Mouse (Mus musculus) urinary bladder, postnatal 25 days (tissue): ENCODE results near the gene Tmem131.
"Not testable (repeated sequence)": the region's sequence is repeated elsewhere in the genome, so short reads cannot be mapped to it uniquely, and the experiment has no call there.

ENCODE experiments used
- DNase-seq: peaks from one replicate; pipeline ENCODE4 v3.0.0; 2022; ENCODE audit warnings: low spot score

Tmem131 gene

DNA sequence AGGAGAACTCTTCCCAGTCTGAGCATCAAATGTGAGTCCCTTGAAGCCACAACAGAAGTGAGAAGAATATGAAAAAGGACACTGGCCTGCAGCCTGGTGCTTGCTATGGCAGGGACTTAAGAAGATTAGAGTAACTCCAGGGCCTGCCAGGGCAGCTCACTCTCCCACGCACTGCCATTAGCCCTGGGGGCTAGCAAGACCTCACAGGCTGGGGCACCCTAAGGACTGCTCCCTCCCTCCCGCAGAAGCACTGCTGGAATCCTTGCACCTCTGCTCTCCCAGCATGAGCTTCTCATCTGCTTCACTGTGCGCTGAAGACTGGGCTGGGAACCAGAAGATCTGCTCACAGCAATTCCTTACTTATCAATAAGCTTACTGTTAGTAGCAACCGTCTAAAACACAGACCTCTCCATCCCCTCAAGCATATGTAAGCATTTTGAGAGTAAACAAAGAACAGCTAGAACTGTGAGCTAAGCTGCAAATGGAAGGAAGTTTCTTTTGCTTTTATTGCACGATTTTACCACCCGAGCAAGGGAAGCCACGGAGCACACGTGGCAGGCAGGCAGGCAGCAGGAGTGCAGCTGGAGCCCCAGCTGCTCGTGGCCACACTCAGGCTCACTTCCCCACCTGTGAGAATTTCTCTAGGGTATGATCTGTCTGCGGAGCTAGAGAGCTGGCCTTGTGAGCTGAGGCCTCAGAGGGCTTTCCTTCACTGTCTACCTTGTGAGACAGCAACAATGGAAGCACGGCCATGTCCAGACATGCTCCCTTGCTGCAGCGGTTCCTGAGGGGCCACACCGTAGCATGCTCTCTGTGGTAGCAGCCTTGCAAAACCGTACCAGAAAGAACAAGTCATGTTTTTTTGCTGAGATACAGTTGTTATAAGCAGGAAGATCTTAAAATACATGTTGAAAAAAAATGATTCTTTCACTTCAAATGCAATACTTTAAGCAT lies 112.3 kb downstream of the Tmem131 start:
- no peak for DNase-seq

GRCm38 (mm10) chr1:36824356-36824755 lies 119.1 kb downstream of the Tmem131 start:
- DNase-seq: no peak

GRCm38 (mm10) chr1:36821918-36822317 lies 121.5 kb downstream of the Tmem131 start:
- DNase-seq: not testable (repeated sequence)

GRCm38 (mm10) chr1:36815166-36815565 lies 128.3 kb downstream of the Tmem131 start:
- DNase-seq: no peak

GRCm38 (mm10) chr1:36814271-36814903 lies 129.1 kb downstream of the Tmem131 start:
- no peak for DNase-seq

- DNase-seq: no peak
Observed at GRCm38 (mm10) chr1:36813415-36813814, 130.1 kb downstream of the Tmem131 start.

DNA sequence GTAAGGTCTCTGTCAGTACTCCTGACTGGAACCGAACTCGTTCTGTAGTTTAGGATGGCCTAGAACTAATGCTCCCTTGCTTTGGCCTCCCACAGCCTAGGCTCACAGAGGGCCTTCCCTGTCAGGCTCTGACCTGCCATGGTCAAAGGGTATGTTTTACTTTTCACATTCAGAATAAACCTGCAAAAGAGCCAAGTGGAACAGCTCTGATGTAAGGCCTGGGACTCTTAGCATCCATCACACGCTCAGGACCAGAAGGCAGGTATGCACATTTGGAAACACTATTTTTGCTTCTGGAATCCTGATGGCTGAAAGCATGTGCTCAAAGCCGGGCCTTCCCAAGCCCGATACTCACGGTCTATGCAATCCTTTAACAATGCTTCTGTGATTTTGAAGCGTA lies 131.7 kb downstream of the Tmem131 start:
- DNase-seq: no peak

GRCm38 (mm10) chr1:36807782-36808565 lies 135.5 kb downstream of the Tmem131 start:
- DNase-seq: no peak

GRCm38 (mm10) chr1:36807086-36807485 lies 136.4 kb downstream of the Tmem131 start:
- no peak for DNase-seq

DNA sequence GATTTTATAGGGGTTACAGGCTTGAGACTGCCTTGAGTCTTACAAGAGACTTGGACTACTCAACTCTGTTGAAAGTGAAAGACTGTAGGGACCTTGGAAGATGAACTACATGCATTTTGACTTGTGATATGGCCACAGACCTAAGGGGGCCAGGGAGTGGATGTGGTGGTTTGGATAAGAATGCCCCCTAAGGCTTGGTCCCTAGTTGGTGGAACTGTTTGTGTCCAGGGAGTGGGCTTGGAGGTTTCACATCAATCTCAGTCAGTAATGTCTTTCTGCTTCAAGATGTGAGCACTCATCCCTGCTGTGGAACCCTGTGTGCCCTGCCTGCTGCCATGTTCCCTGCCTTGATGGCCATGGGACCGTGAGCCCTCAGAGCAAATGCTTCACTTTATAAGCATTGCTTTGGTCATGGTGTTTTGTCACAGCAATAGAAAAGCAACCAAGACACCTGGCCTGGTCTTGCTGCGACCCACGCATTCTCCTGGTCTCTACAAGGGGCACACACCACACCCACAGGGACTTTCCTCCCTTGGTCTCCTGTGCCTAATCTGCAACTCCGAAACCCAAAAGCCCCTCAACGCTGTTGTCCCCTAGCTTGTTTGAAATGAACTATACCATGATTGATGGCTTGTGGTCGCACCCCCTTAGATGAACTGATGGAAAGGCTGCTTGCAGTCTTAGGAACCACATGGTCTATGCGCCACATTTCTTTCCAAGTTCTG lies 137.1 kb downstream of the Tmem131 start:
- no peak for DNase-seq

- DNase-seq: no peak
Observed at GRCm38 (mm10) chr1:36804833-36805232, 138.6 kb downstream of the Tmem131 start.

GRCm38 (mm10) chr1:36804259-36804658 lies 139.2 kb downstream of the Tmem131 start:
- no peak for DNase-seq

DNA sequence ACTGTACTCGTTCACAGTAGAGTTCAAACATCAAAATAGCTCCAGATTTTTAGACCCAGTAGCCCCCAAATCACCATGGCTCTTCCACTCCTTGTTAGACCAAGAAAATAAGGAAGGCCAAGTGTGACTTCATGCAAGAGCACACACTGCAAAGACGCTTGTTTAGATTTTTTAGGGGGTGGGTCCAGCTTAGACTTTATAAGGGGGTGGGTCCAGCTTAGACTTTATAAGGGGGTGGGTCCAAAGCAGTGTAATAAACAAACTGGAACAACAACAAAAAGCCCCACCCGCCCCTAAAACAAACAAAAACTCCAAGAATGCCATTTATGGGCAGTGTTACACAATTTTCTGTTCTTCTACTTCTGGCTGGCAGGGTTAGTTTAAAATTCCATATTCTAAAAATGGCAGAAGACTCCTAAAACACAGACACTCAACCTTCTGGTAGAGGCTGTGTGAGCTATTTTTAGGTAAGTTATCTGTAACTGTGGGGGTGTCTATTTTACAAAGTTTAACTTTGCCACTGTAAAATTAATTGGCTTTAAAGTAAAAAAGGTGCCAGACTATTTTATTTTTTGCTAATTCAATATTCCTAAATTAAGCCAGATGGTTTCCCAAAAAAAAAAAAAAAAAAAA lies 143.0 kb downstream of the Tmem131 start:
- DNase-seq: no peak

- no peak for DNase-seq
Observed at GRCm38 (mm10) chr1:36797481-36797880, 146.0 kb downstream of the Tmem131 start.

DNA sequence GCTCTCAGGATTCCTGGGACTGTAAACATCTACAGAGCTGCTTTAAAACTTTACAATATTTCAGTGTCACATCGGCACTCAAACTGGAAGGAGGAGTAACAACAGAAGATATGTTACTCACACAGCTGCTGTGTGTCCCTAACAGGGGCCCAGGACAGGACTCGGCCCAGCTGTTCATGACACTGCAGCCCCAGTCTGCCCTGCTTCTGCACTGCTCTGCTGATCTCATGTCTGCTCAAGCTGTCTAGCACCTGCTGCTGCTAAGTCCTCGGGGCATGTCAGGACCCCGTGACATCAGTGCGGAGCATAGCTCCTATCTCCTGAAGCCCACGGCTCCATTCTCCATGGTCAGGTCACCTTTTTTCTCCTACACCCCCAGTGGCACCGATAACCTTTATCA lies 146.8 kb downstream of the Tmem131 start:
- no peak for DNase-seq

- DNase-seq: no peak
Observed at GRCm38 (mm10) chr1:36789416-36789815, 154.1 kb downstream of the Tmem131 start.

- DNase-seq: no peak
Observed at GRCm38 (mm10) chr1:36786377-36786776, 157.1 kb downstream of the Tmem131 start.

DNA sequence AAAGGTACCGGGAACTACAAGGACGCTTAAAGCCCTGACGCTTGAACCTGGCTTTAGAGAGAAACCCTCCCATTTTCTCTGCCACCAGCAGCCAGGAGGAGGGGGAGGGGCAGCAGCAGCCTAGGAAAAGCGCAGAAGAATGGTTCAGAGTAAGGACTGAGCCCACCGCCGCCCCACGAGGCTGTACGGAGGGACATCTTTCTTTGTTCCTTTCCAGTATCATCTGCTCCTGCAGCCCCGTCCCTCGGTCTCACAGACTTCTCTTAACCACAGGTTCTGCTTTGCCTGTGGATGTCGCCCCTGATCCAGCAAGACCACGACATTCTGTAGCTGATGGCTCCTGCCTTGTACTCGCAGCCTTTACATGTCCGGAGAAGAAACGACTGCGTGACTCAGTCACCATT lies 158.2 kb downstream of the Tmem131 start:
- peak; percentile 15 for DNase-seq

GRCm38 (mm10) chr1:36784365-36785134 lies 158.9 kb downstream of the Tmem131 start:
- DNase-seq: peak; percentile 82

DNA sequence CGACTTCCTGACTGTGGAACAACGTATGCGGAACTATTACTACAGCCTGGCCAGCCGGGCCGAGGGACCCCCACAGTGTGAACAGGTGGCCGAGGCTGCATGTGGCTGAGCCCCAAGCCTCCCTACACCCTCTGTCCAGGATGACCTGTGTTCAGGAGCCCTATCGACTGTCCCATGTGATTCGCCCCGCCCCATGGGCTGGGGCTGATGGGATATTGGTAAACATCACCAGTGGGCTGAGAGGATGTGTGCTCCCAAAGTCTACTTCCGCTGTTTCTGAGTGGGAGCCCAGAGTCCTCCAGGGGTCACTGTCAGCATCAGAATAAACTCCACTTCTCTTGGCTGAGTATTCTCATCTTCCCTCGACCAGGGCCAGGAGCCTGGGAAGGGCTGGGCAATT lies 161.0 kb downstream of the Tmem131 start:
- DNase-seq: no peak

DNA sequence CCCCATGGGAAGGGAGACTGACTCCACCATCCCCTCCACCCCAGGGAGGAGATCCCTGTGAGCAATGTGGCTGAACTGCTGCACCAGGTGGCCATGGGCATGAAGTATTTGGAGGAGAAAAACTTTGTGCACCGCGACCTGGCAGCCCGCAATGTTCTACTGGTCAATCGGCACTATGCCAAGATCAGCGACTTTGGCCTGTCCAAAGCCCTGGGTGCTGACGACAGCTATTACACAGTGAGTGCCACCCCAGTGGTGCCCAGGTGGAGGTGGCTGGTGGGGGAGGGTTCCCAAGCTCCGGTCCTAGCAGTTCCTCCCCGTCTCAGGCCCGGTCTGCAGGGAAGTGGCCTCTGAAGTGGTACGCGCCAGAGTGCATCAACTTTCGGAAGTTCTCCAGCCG lies 162.7 kb downstream of the Tmem131 start:
- DNase-seq: no peak
